Mouse (Mus musculus) thymus, postnatal 0 days (tissue): ENCODE results near the gene Mdfic. TPM values are rescaled to one million over a fixed set of nuclear protein-coding genes. Genes with fewer than 3 reads are reported as not detected.
"Not testable (repeated sequence)": the region's sequence is repeated elsewhere in the genome, so short reads cannot be mapped to it uniquely, and the experiment has no call there.

Experiments
- DNase-seq: peaks from one replicate; pipeline ENCODE4 v3.0.0-alpha.2; 2015; ENCODE audit warnings: low spot score
- polyA plus RNA-seq: library from polyadenylated mRNA; unstranded; fragments of >200 nt; fragmentation: Nextera tagmentation; extraction: Ambion mirVana; gene quantifications from 2 replicates; pipeline ENCODE4 v1.2.1, GENCODE M21; 2015

Gene Mdfic
- polyA plus RNA-seq = 2.0 and 2.2 TPM in 2 replicates

DNA sequence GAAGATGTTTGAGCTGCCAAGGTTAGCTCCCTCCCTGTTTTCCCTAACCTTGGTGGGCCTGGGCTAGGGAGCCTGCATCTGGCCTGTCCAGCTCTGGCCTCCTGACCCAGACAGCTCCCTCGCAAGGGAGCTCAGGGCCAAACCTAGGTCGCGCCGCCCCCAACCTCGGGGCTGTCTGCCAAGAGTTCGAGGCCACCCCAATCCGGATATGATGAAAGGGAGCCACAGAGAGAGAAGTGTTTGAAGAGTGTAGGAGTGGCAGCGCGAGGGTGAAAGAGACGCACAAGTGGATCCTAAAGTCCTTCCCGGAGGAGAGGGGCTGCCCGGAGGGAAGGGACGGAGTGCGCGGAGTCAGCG is at the start of gene Mdfic:
Mdfic (plus strand) TSS at position 201 of the 357 bp plus-strand sequence.
- no peak for DNase-seq

DNA sequence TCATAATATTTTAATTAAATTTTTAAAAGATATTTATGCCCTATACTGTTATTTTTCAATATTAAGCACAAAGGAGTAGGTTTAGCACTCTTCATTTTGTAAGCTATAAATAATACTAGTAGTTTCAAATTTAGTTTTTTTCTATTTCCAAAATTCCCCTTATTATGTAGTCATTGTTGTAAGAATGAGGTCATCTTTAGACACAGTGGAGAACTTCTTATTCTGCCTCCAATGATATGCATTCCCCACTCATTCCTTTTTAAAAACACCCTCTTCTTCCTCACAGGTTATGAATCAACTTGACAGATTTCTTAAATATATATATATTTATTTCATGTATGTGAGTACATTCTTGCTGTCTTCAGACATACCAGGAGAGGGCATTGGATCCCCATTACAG is 49.1 kb upstream of the Mdfic start:
- no peak for DNase-seq

DNA sequence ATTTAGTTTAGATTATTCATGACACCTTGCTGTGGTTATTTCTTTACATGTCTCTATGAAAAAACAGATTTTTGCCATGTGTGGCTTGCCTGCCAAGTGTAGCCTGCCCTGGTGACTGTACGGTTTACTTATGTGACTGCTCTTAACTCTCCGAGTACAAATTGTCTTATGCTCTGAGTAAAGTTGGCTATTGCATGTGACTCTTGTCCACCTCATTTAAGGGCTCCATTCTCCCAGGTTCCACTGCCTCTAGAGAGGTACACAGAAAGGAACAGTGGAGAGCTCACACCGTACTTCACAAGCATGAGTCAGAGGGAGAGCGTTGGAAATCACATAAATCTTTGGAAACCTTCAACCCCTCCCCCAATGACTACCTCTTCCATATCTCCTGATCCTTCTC is 10.4 kb upstream of the Mdfic start:
- no peak for DNase-seq

DNA sequence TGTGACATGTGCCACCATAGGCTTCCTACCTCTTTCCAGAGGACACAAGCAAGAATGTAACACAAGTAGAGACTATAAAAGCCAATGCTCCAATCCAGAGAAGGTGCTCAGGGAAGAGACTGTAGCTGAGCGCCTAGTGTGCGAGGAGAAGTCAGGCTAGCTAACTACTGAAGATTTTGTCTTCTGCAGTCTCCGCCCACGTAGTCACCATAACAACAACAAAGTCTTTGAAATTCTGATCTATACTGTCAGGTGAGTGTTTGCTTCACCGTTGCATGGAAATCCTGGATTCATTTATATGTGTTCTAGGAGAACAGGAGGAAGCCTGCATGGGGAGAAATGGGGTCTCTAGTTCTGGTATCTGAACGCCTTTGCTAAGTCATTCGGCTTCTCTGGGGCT is 9.8 kb upstream of the Mdfic start:
- no peak for DNase-seq

DNA sequence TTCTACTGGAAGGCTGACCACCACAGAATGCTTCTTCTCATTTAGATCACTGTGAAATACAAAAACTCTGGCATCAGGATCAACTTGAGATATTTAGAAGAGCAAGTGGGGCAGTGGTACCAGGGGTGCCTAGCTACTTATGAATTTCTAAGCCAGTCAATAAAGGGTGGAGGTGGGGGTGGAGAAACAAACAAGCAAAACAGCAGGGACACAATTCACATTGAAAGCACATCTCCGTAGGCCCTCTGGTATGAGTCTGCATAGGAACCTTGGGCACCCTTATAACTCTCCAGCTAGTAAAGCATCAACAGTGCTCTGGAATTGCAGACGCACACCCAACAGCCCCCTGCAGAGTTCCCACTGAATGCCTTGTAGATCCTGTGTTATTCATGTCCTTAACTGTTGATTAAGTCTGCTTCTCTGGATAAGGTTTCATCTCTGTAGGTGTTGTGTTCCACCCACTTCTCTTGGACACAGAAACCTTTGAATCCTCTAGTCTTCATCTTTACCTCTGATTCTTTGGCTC is 7.5 kb upstream of the Mdfic start:
- DNase-seq = no peak

DNA sequence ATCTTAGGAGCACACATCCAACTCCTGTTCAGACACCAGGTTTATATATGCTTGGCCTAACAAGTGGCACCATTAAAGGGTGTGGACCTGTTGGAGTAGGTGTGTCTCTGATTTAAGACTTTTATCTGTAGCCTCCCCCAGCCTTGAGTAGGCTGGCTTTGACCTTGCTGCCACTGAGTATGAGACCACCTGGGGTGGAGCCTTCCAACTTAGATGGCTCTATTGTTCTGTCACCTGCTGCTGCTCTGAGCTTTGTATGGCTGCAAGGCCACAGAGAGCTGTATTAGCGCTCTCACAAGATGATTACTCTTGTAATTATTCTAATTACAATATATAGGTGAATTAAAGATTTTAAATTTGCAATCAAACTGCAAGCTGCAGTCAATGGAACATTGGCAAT is 6.4 kb upstream of the Mdfic start:
- not testable (repeated sequence) for DNase-seq

DNA sequence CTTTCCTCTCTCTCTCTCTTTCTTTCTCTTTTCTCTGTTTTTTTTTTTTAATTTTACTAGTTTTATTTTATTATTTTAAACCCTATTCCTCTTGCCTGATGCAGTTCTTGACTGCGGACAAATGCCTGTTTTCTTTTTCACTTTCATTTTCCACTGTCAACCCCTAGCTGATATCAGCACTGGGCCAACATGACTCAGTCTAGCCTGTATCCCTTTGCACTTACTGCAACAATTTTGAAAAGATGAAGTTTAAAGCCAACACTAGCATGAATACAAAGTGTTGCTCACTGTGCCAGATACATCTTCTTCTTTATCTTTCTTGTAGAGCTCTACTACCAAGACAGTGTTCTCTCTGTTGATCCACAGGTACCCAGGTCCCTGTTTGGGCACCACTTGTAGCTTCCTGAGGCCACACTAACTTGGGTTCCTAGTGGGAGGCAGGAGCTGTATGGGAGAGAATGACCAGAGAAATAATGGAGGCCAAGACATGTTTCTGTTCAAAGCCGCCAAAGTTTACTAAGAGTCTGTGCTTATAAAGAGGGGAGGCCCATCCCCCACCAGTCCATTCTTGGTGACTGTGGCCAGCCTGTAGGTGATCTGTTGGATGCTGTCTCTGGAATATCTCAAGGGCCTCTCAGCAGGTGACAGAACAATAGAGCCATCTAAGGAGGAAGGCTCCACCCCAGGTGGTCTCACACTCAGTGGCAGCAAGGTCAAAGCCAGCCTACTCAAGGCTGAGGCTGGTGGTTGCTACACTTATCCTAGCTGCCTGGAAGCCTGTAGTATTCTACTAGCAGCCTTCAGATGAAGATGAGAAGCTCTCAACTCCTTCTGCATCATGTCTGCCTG is 5.2 kb upstream of the Mdfic start:
- DNase-seq = no peak

DNA sequence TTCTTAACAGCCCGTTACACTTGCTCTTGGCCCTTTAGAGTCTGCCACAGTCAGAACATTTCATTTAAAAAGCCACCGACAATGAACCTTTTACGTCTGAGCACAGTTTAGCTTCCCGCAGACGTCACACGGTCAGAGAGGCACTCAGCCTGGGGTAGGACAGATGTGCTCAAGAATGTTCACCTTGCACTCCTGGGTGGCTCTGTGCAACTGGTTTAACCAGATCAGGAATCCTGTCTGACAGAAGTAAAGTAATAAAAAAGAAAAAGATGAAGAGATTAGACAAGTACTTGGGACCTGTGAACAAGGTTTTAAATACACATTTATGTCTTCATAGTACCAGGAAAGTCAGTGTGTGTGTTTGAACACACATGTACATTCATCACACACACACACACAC is 542 bp upstream of the Mdfic start:
- DNase-seq = no peak

DNA sequence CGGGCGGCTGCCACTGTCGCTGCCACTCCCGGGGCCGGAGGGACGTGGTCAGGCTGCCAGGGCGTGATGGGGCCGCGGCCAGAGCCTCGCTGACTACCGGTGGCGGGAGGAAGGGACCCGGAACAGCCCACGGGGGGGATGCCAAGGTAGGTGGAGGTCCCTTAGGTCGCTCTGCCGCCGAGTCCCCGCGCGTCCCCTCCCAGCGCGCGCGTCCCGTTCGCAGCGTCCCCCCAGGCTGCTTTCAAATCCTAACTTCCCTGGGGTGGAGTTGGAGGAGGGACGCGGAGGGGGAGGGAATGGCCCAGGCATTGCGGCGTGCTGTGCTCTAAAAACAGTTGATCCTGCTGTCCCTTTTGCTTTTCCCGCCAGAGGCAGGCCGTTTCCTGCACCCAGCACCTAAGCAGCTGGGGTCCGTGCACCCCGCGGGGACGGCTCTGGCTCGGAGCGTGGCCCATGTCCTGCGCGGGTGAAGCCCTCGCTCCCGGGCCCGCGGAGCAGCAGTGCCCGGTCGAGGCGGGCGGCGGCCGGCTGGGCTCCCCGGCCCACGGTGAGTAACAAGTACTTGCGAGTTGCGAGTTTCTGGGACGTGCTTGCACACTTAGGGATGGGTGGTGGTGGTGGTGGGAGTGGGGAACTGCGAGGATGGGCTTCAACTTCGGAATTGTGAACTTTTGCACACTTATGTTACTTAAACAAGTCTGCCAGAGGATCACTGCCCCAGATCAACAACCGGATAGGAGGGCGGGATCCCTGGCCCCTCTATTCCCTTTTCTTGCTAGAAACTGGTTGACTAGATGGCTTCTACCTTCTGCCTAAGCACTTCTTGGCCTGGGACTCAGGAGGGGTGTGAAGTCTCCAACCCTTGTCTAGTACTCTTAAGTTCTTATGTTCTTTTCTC is 606 bp downstream of the Mdfic start:
- DNase-seq = peak; percentile 42

DNA sequence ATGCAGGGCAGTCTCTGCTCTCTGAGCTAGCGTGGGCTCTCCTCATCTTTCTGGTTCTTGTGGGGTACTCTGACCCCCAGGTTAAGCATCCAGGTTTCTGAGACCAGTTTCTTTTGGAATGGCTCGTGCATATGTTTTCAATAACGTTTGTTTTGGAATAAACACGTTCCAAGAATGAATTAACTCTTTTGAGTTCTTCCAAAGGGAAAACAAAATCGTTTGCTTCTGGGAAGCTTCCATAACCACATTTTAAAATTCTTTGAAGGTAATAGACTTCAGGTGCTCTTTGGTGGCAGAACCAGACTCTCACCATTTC is 1.2 kb downstream of the Mdfic start:
- no peak for DNase-seq

DNA sequence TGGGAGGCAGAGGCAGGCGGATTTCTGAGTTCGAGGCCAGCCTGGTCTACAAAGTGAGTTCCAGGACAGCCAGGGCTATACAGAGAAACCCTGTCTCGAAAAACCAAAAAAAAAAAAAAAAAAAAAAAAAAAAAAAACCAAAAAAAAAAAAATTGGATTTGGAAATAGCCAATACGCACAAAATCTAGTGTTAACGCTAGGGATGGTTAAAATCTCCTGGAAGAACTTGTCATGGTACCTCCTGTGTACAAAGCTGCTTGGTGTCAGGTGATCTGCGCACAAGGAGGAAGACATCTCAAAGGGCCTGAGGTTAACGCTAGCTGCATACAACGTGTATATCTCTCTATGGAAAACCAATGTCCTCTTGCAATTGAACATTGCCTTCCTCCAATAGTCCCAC is 2.2 kb downstream of the Mdfic start:
- not testable (repeated sequence) for DNase-seq

DNA sequence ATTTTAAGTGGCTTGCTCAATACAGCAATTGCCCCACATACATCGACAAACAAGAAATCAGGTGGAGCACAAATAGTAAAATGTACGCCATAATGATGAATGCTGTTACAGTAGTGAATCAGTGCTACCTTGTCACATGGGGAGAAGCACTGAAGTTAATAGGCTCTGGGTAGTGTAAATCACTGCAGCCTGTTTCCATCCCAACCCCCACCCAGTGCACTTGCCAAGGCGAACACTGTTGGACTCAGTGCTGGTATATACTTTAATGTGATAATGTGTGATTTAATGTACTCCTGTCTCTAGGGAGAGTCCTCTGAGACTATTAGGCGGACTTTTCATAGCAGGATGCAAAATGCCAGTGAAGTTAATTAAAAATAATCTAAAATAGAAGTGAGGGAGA is 3.8 kb downstream of the Mdfic start:
- no peak for DNase-seq

DNA sequence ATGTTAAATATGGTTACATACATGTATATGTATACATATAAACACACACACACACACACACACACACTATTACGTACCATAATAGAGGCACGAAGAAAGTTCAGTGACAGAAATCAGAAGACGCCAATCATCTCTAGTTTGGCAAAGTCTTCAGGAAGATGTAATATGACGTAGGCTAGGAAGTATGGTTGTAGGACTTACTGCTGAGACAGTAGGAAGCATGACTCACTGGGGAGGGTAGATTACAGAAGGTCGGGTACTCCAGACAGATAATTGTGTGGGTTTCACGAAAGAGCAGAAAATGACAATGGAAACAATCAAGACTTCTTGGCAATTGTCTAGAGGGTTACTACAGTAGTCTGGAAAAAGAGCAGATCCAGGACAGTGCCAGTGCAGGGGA is 6.0 kb downstream of the Mdfic start:
- no peak for DNase-seq

DNA sequence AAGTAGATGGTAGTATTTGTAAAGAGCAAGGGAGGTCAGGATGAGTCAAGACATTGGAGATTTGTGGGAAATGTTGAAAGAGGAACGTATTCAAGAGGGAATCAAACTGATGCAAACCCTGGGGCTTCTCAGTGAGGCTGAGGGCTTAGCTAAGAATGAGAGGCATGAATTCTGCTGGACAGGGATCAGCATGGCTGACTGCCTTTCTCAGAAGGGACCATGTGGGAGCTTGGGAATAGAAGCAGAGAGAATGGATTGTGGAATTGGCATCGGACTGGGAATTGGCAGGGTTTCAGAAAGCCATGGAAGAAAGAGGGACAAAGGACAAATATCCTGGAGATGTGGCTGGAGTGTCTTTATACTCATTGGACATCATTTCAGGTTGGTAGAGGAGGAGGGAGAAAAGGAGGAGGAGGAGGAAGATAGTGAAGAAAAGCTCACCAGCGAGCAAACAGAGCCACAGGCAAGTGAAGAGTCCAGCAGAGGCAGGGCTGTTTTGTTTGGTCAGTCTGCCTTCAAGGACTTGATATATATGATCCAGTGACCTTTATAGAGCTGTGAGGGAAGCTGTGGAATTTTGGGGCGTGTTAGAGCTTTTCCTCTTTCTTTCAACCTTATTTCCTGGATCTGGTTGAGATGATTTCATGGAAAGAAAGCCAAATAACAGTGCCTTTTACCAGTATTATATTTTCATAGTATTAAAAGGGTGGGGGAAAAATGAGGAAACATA is 7.4 kb downstream of the Mdfic start:
- DNase-seq = no peak

DNA sequence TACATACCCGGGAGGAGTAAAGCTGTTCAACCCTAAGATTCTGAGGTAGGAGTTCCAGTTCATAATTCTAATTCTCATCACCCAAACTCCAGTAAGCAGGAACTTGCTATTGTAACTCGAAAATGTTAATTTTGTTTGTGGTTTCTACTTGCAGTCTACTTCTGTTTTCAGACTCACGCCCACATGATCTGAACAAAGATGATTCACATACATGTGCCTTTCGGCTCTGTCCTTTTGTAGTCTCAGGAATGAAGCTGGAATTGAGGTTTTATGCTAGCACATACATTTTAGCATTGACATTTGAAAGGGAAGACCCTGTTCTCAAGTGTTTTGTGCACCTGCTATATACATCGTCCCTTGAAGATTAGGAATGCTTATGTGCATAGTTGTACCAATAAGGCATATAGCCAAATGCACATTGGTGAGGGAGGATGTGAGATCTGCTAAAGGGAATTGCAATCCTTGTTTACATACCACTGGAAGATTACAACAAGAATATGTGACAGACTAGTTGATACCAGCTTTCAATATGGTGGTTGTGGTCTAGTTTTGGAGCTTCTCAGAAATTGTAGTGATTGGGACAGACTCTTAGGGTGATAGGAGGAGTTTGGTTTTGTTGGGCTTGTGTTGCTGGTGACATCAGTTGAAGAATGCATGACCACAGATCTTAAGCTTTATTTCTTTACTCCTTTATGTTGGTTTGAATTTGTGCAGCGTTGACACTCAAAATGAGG is 8.6 kb downstream of the Mdfic start:
- DNase-seq = no peak

DNA sequence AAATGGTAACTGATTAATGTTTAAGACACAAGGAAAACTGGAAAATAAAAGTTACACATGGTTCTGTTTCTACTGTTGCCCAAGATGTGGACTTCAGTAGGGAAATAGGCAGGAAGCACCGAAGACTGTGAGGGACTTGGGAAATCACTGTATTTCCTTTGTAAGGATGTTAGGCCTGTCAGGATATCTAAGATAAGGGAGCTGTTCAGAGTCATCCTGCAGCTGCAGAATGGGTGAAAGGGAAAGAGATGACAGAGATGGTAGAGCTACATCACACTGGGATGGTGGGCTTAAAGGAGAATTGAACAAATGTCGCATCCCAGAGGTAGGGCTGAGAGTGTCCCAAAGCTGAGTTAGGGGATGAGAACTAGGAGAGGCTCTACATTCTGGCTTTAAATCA is 9.8 kb downstream of the Mdfic start:
- no peak for DNase-seq

DNA sequence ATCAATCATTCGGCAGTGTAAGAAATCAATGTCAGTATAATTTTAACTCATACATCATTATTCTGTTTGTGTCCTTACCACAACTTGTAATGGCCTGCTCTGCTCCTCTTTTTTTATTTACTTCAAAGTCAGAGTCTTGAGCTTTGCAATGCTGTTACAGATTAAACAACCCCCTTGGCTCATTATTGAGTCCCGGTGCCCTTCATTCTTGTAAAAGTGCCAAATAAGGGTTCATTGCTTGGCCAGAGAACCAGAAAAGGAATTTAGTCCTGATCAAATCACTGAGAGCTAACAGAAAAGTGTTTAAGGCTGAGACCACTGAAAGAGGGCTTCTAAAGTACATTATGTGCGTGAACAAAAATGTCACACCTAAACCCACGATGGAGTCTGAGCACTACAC is 10.2 kb downstream of the Mdfic start:
- no peak for DNase-seq

DNA sequence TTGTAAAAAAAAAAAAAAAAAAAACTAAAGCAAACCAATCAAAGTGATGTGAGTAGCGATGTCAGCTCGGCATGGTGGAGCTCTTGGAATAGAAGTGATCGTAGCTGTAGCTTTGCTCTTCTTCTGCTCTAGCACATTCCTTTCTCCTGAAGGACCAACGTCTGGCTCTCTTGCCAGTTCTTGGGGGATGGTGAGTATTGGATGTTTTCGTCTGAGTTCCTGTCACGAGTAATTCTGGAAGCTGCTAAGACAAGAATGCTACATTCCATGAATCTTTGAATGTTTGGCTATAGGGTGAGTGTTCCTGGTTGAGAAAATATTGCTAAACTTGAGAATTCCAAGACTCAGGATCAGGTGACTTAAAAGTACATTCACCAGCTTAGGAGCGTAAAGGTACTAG is 11.0 kb downstream of the Mdfic start:
- no peak for DNase-seq

DNA sequence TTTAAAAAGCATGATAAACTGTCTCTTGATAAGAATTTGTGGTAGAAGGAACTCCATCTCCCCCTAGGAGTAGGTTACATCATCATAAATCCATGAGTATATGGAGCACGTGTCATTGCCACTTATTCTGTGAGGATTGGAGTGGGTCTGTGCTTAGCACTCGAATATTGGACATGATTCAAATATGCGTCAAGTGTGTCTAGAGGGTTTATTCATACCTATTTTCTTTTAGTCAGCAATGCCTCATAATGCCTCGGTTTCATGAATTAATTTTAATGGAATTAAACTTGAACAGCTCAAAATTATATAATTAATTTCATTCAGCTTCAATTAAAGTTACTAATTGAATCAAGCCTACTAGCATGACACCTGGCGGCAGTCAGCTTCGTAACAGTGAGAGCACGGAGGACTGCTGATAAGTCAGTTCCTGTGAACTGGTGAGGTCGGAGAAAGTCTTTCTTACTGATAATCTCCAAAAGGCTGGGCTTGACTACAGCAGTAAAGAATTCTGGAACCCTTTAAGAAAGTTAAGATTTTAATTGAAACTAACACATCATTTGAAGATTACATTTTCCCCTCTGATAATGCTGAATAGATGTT is 17.0 kb downstream of the Mdfic start:
- DNase-seq = no peak

DNA sequence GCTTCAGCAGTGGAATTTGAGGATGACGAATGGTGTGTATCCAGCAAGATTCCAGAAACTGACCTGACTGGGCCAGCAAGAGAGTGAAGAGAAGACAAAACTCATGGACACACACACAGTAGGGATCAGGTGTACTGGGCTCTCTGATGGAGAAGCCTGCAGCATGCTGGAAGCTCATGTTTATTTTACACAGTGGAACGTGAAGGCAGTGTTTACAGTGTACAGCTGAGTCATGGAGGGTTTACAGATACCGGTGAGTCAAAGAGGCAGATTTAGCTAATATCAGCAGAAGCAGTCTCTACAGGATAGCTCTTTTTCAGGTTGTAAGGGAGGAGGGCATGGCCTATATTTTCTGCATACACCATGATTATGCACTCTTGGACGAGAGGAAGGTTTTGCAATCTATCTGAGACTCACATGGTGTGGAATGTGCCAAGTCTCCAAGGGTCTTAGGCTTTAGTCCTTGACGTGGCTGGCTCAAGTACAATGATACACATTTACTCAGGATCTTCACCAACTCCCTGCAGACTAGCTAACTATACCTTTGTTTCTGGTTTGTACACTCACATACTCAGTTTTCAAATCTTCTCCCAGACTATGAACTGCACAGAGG is 18.0 kb downstream of the Mdfic start:
- no peak for DNase-seq
